Comparison of ENCODE assay signal across 29 mouse cellular contexts in the genomic region with DNA sequence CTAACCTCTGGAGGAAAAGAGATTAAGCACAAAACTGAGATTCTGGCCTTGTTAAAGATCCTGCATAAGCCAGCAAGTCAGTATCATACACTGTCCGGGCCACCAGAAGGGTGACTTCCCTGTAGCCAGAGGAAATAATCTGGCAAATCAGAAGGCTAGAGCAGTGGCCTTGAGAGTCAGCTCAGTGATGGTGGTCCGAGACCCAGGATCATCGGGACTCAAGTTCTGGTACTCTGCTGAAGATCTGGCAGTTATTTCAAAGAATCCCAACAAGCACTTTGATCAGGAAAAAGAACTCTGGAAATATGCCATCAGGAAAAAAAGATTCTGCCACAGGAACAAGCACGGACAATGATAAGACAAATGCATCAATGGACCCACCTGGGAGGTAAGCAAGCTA.
"Had no signal": no experiment of that assay in that cellular context is flagged by ENCODE, and none has a peak within 500 bp of the region (broad histone marks: within the 10 kb centered on the region; RNA-seq: fewer than 3 reads in every experiment).

No protein-coding gene starts in this region.

- ATAC-seq: liver, postnatal 0 days; lung, postnatal 0 days; midbrain, embryonic 15.5 days; midbrain, embryonic 16.5 days had no signal

- H3K27me3 ChIP-seq: limb, embryonic 12.5 days; limb, embryonic 13.5 days; limb, embryonic 15.5 days; liver, embryonic 15.5 days; lung, embryonic 15.5 days; megakaryocyte, embryonic 14.5 days; midbrain, embryonic 12.5 days; midbrain, embryonic 15.5 days; neural tube, embryonic 12.5 days had no signal

- H3K9ac ChIP-seq: limb, embryonic 12.5 days; limb, embryonic 13.5 days; limb, embryonic 15.5 days; liver, embryonic 14.5 days; liver, embryonic 15.5 days; liver, postnatal 0 days; lung, embryonic 14.5 days; lung, embryonic 15.5 days; midbrain, embryonic 12.5 days; midbrain, embryonic 15.5 days; neural tube, embryonic 12.5 days had no signal

- H3K27ac ChIP-seq: left cerebral cortex, adult 2 months; limb, embryonic 10.5 days; limb, embryonic 12.5 days; limb, embryonic 13.5 days; limb, embryonic 15.5 days; liver, embryonic 14.5 days; liver, embryonic 15.5 days; lung, embryonic 15.5 days; macrophage; midbrain, embryonic 10.5 days; midbrain, embryonic 12.5 days; midbrain, embryonic 15.5 days; neural tube, embryonic 12.5 days had no signal

- DNase-seq: left cerebral cortex, postnatal 4 days; liver; liver, postnatal 0 days; lung, adult 18-20 months; lung, adult 2 months; lung, embryonic 14.5 days; lung, postnatal 10 days; lung, postnatal 14 days; lung, postnatal 36 days; lung, postnatal 4 days; midbrain, embryonic 14.5 days had no signal

- H3K4me2 ChIP-seq: limb, embryonic 12.5 days; limb, embryonic 13.5 days; limb, embryonic 15.5 days; liver, embryonic 11.5 days; liver, embryonic 15.5 days; lung, embryonic 14.5 days; lung, embryonic 15.5 days; midbrain, embryonic 12.5 days; midbrain, embryonic 15.5 days; neural tube, embryonic 12.5 days had no signal

- H3K9me3 ChIP-seq: limb, embryonic 15.5 days; liver, embryonic 15.5 days; lung, embryonic 15.5 days; megakaryocyte, embryonic 14.5 days; midbrain, embryonic 15.5 days had no signal

- H3K4me3 ChIP-seq: left cerebral cortex, adult 2 months; limb, embryonic 10.5 days; limb, embryonic 12.5 days; limb, embryonic 13.5 days; limb, embryonic 15.5 days; liver, embryonic 15.5 days; lung, embryonic 15.5 days; megakaryocyte, embryonic 14.5 days; midbrain, embryonic 10.5 days; midbrain, embryonic 12.5 days; midbrain, embryonic 15.5 days; myocyte; neural tube, embryonic 12.5 days had no signal
